Mouse (Mus musculus) embryonic fibroblast, embryonic 13.5 days (primary cell): ENCODE data around the gene Fads3. TPM values are rescaled to one million over a fixed set of nuclear protein-coding genes. Genes with fewer than 3 reads are reported as not detected.
A peak's percentile ranks its signal among the peaks of the same experiment; 100 is the strongest.

Source experiments
- H3K27ac ChIP-seq: 2 replicates; pipeline ENCODE4 v1.5.1; 2012; ENCODE audit warnings: low read length, control low read depth, inconsistent platforms; ENCODE audit not compliant: insufficient read depth
- H3K4me1 ChIP-seq: 2 replicates; pipeline ENCODE4 v1.6.1; 2011; ENCODE audit warnings: low read length; ENCODE audit not compliant: control insufficient read depth, insufficient read depth
- H3K4me3 ChIP-seq: 2 replicates; pipeline ENCODE4 v1.5.1; 2011; ENCODE audit warnings: mild to moderate bottlenecking, control low read depth, low read length; ENCODE audit not compliant: insufficient read depth
- CTCF ChIP-seq: IDR thresholded peaks from 2 replicates; pipeline ENCODE4 v1.5.1; 2011; ENCODE audit warnings: mild to moderate bottlenecking, control low read depth, low read length, moderate library complexity, borderline replicate concordance; ENCODE audit not compliant: insufficient read depth
- POLR2A ChIP-seq: IDR thresholded peaks from 2 replicates; pipeline ENCODE4 v1.6.1; 2011; ENCODE audit warnings: low read depth, mild to moderate bottlenecking, control low read depth, low read length, moderate library complexity
- polyA plus RNA-seq: library from polyadenylated mRNA; stranded (reverse); fragments of >200 nt; gene quantifications from 2 replicates; pipeline ENCODE4 v1.2.4, GENCODE M21; 2011; ENCODE audit warnings: low read depth; ENCODE audit not compliant: missing spikeins, insufficient read length

The Fads3 gene
- polyA plus RNA-seq, 1 experiment: 115 TPM

DNA sequence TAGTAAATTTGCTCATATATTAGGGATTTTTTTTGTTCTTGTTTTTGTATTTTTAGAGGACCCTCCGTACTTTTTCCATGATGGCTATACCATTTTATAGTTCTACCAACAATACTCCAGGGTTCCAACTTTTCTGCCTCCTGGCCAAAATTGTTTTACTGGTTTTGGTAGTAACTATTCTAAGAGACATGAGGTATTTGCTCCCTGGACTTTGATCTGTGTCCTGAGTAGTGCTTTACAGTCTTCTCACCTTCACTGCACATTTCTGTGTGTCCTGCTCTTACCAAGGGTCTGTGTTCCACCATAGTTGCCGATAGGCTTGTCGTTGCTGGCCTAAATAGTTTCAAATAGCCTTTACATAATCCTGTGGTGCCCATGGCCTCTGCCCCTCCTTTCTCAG lies 3.0 kb upstream of the Fads3 start:
- H3K4me1 ChIP-seq: peaks cover 14% of the 10 kb centered on the region
- H3K4me3 ChIP-seq: no peak overlapping the region
- TF ChIP-seq POLR2A: no peak
- no peak for TF ChIP-seq CTCF
- H3K27ac ChIP-seq: no peak overlapping the region

DNA sequence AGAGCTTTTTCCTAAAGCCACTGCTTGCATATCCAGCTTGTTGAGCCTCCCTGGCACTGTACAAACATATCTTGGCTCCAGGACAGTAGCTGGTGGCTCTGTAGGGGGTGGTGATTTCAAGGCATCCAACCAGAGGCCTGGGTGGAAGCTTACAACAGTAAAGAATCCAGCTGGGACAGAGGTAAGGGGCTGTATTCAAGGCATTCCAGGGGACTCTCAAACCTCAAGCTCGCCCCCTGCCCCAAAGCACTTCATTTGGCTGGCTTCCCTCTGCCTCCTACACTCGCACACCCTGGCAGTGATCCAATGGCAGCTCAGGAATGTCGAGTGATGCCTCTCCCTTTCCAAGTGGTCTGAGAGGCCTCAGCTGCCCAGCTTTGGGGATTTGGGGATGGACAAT lies 2.5 kb upstream of the Fads3 start:
- TF ChIP-seq POLR2A: no peak
- no peak for TF ChIP-seq CTCF
- H3K4me1 ChIP-seq: peaks cover 14% of the 10 kb centered on the region
- H3K27ac ChIP-seq: no peak overlapping the region
- no peak overlapping the region for H3K4me3 ChIP-seq

DNA sequence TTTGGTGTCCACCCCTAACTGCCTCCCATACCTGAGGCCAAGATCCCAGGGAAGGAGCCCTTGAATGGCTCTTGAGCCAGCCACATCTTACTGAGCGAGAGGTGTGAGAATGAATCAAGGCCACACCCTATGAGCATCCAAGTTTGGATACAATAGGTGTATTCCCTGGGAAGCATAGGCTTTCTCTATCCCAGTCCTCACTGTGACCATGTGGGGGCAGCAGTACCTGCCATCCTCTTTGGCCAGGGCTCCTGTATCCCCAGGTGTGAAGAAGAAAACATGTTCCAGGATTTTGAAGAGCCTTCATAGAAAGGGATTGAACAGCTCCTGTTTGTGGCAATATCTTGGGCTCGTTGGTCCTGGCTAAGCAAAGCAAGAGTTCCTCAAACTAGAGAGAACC lies 1.8 kb upstream of the Fads3 start:
- Histone ChIP-seq H3K4me3 (no peak overlapping the region), H3K27ac (no peak overlapping the region), H3K4me1 (peaks cover 16% of the 10 kb centered on the region)
- TF ChIP-seq POLR2A: no peak
- no peak for TF ChIP-seq CTCF

DNA sequence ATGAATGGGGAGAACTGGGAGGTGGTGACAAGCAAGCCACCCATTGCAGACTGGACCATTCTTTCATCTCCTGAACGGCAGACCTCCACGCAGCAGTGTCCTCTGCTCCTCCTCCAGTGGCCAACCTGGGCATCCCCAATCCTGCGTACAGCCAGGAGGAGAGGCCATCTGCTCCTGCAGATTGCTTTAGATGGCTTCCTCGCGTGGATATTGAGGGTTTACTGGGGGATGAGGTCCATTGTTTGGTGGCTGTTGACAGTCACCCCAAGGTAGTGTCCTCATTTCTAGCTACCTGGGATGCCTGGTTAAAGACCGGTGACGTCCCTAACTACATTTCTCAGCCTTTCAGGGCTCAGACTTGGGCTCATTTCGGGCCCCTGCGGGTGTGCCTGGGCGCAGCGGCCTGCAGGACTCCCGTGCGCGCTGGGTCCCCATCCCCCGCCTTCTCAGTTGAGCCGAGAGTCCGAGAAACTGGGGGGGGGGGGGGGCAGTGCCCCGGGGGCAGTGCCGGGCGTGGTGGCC lies 442 bp upstream of the Fads3 start:
- H3K4me1 ChIP-seq: peaks cover 17% of the 10 kb centered on the region
- H3K4me3 ChIP-seq: peak overlapping the region; percentile 1; the same call in 1 of the 2 replicates
- no peak for TF ChIP-seq CTCF
- TF ChIP-seq POLR2A: no peak
- no peak overlapping the region for H3K27ac ChIP-seq

DNA sequence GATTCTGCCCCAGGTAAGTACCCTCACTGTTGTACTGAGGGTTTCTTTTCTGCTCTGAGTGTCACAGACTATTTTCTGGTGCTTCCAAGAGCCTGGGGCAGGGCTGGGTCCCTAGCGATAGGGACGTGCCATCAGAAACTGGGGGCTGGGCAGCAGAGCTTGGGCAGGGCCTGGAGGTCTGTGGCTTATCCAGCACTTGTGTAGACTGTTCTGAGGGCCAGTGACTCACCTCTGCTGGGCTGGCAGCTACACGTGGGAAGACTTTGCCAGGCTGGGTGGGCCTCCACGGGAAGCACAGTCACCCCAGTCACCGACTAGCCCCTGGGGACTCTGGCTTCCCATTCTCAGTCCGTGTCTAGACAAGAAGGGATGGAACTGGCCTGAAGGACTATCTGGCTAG lies 863 bp downstream of the Fads3 start:
- H3K4me1 ChIP-seq: peaks cover 21% of the 10 kb centered on the region
- no peak for TF ChIP-seq CTCF
- peak; percentile 39; the same call in 1 of the 2 replicates for TF ChIP-seq POLR2A
- H3K4me3 ChIP-seq: peak overlapping the region; percentile 84
- peak overlapping the region; percentile 71 for H3K27ac ChIP-seq

DNA sequence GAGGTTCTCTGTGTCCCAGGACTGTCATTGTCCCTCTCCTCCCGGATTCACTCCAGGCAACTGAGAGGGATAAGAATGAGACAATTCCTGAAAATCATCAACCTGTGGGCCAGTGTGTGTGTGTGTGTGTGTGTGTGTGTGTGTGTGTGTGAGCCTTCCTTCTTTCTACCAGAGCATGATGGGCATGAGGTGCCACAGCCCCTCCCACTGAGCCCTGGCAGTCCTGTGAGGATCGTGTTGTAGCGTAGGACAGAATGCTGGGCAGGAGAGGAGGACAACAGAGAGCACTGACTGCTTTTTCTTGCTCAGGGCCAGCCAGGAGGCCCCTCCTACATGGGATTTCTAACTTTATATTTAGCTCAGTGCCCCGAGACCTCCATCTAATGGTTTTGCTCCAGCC lies 1.4 kb downstream of the Fads3 start:
- Histone ChIP-seq H3K4me3 (peak overlapping the region; percentile 84), H3K4me1 (peaks cover 21% of the 10 kb centered on the region), H3K27ac (peak overlapping the region; percentile 71)
- TF ChIP-seq POLR2A: peak; percentile 10; the same call in 1 of the 2 replicates
- no peak for TF ChIP-seq CTCF

DNA sequence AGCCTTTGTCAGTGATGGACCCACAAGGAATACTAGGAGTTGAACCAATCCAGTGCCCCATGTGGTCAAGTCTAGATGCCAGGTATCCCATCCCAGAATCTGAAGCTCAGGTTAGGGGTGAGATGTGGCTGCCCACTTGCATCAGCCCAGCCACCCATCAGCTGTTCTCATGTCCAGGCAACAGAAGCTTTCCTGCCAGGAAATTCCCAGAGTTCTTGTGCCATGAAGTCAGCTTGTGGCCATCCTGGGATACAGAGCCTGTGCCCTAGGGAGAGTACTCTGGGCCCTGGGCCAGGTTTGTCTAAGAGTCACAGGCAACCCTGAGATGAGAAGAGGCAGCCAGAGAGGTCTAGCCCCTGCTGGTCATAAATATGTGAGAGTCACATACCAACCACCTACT lies 2.3 kb downstream of the Fads3 start:
- TF ChIP-seq POLR2A (no peak), CTCF (no peak)
- Histone ChIP-seq H3K4me1 (peaks cover 19% of the 10 kb centered on the region), H3K4me3 (peak overlapping the region; percentile 84), H3K27ac (peak overlapping the region; percentile 71)

DNA sequence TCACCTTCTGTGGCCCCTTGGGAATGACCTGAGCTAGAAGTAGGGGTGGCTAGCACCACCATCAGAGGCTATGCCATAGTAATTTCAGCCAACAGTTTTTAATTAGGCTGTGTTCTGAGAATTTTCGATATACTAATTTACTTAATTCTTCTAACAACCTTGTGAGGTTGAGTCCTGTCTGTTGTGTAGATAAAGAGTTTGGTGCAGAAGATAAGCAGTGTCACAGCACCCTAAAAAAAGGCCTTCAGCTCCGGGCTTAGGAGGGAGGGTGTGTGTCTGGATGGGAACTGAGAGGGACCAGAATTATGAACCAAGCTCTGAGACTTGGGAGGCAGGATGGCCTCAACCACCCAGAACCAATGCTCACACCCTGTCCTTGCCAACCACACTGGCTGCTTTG lies 4.3 kb downstream of the Fads3 start:
- TF ChIP-seq CTCF: no peak
- no peak for TF ChIP-seq POLR2A
- Histone ChIP-seq H3K27ac (no peak overlapping the region), H3K4me1 (peaks cover 10% of the 10 kb centered on the region), H3K4me3 (no peak overlapping the region)

DNA sequence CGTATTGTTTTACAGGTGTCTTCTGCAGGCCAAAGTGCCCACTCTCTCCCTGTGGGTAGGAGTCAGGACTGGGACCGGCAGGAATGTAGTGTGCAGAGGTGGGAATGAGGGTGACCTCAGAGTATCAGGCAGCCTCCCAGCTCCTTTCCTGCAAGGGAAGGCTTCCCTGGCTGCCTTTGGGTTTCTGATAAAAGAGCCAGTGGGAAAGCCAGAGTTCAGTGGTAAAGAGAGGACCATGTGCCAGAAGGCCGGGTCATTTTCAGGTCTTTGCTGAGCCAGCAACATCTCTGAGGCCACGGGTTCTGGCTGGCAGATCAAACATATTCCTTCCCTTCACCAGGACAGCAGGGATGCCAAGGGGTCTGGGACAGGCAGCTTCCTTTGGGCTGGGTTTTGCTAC lies 5.0 kb downstream of the Fads3 start:
- Histone ChIP-seq H3K27ac (no peak overlapping the region), H3K4me1 (peaks cover 7% of the 10 kb centered on the region), H3K4me3 (no peak overlapping the region)
- no peak for TF ChIP-seq CTCF
- TF ChIP-seq POLR2A: no peak

DNA sequence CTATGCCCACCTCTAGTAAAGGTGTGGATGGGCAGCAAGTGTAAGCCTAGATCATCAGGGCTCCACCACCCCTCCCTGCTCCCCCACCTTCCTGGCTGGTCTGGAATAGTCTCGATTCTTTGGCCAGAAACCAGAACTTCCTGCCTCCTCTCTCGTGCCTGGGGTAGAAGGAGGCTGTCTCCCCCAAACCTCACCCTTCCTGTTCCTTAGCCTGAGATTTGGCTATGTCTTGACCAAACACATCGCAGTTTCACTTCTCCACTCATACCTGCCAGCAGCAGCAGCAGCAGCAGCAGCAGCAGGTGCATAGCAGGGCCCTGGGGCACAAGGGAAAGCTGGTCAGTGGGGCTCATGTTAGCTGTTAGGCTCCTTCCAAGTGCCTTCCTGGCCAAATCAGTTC lies 5.6 kb downstream of the Fads3 start:
- Histone ChIP-seq H3K4me1 (peaks cover 7% of the 10 kb centered on the region), H3K4me3 (no peak overlapping the region), H3K27ac (no peak overlapping the region)
- TF ChIP-seq CTCF (no peak), POLR2A (no peak)

DNA sequence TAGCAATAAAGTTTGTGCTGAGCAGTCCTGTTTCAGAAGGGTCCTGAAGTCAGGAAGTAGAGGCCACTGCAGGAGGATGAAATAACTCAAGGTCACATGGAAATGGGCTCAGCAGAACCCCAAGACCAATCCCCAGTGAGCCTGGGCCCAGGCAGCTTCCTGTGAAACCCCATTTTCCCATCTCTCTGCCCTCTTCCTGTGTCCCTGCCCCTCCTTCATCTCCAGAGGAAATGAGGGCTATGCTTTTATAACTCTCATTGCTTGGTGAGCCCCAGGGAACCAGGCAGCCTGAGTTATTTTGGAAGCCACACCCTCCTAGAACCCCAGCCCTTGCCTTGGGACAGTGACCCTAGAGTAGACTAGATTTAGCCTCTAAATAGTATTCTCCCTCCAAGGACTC lies 8.2 kb downstream of the Fads3 start:
- TF ChIP-seq POLR2A (no peak), CTCF (no peak)
- no peak overlapping the region for H3K27ac ChIP-seq

More for the DNA sequence above, 8.2 kb downstream of the Fads3 start:
- Histone ChIP-seq H3K4me3 (no peak overlapping the region), H3K4me1 (peaks cover 11% of the 10 kb centered on the region)
